Mouse (Mus musculus) MEL (cell line): ENCODE data around the gene Tap2. TPM values are rescaled to one million over a fixed set of nuclear protein-coding genes. Genes with fewer than 3 reads are reported as not detected.

ENCODE experiments used
- DNase-seq: peaks from one replicate; pipeline ENCODE4 v3.0.0; 2011; ENCODE audit warnings: low read depth, low spot score
- H3K27ac ChIP-seq: 2 replicates; pipeline ENCODE4 v1.5.1; 2012; ENCODE audit warnings: low read depth, mild to moderate bottlenecking, control low read depth, low read length, moderate library complexity; ENCODE audit not compliant: control insufficient read depth
- H3K27me3 ChIP-seq, 2 experiments: fragments of 150-350 bp in 1 of 2; sonication (generic) in 1 of 2; 2 replicates each; pipeline ENCODE4 v1.6.1; 2012; ENCODE audit warnings: low read length in 2 of 2, mild to moderate bottlenecking in 2 of 2, improper control_type of control experiment in 1 of 2, moderate library complexity in 1 of 2; ENCODE audit not compliant: insufficient read depth in 2 of 2, control insufficient read depth in 1 of 2
- H3K36me3 ChIP-seq, 2 experiments: 2 replicates each; pipeline ENCODE4 v1.6.1; 2012 to 2014; ENCODE audit warnings: low read length in 2 of 2, improper control_type of control experiment in 1 of 2, inconsistent platforms in 1 of 2, mild to moderate bottlenecking in 1 of 2; ENCODE audit not compliant: insufficient read depth in 2 of 2, control insufficient read depth in 1 of 2
- H3K4me1 ChIP-seq, 2 experiments: fragments of 150-350 bp in 1 of 2; sonication (generic) in 1 of 2; 2 replicates each; pipeline ENCODE4 v1.6.1; 2012; ENCODE audit warnings: low read length in 2 of 2, improper control_type of control experiment in 1 of 2, mild to moderate bottlenecking in 1 of 2; ENCODE audit not compliant: insufficient read depth in 2 of 2, control insufficient read depth in 1 of 2
- H3K4me3 ChIP-seq, 2 experiments: fragments of 150-350 bp in 1 of 2; sonication (generic) in 1 of 2; 2 replicates each; pipeline ENCODE4 v1.5.1; 2012; ENCODE audit warnings: low read depth in 2 of 2, low read length in 2 of 2, mild to moderate bottlenecking in 2 of 2, moderate library complexity in 2 of 2, control low read depth in 1 of 2, improper control_type of control experiment in 1 of 2; ENCODE audit not compliant: control insufficient read depth in 1 of 2, insufficient read depth in 1 of 2
- H3K79me2 ChIP-seq: 2 replicates; pipeline ENCODE4 v1.6.1; 2012; ENCODE audit warnings: mild to moderate bottlenecking, low read length, moderate library complexity; ENCODE audit not compliant: control insufficient read depth, poor library complexity, insufficient read depth
- H3K9ac ChIP-seq: 2 replicates; pipeline ENCODE4 v1.6.1; 2012; ENCODE audit warnings: low read depth, mild to moderate bottlenecking, control low read depth, low read length, moderate library complexity; ENCODE audit not compliant: control insufficient read depth, poor library complexity, severe bottlenecking
- H3K9me3 ChIP-seq: fragments of 150-350 bp; sonication (generic); replicated peaks from 2 replicates; pipeline ENCODE4 v1.6.1; 2012; ENCODE audit warnings: mild to moderate bottlenecking, low read length, improper control_type of control experiment, moderate library complexity; ENCODE audit not compliant: insufficient read depth
- BHLHE40 ChIP-seq: IDR thresholded peaks from 2 replicates; pipeline ENCODE4 v1.6.1; 2012; ENCODE audit warnings: low read depth, mild to moderate bottlenecking, inconsistent platforms, low read length, improper control_type of control experiment, borderline replicate concordance
- CHD1 ChIP-seq: IDR thresholded peaks from 2 replicates; pipeline ENCODE4 v1.6.1; 2012; ENCODE audit warnings: low read depth, mild to moderate bottlenecking, inconsistent platforms, low read length, improper control_type of control experiment
- CHD2 ChIP-seq: IDR thresholded peaks from 2 replicates; pipeline ENCODE4 v1.6.1; 2011; ENCODE audit warnings: low read length, improper control_type of control experiment
- CTCF ChIP-seq, 3 experiments: IDR thresholded peaks in 2 of 3; conservative IDR thresholded peaks in 1 of 3; 2 replicates each; pipeline ENCODE4 v1.5.1; 2011 to 2012; ENCODE audit warnings: low read length in 3 of 3, low read depth in 2 of 3, mild to moderate bottlenecking in 2 of 3, improper control_type of control experiment in 1 of 3, inconsistent platforms in 1 of 3, mixed read lengths in 1 of 3, moderate library complexity in 1 of 3; ENCODE audit not compliant: control insufficient read depth in 1 of 3, insufficient read depth in 1 of 3, poor library complexity in 1 of 3, severe bottlenecking in 1 of 3
- E2F4 ChIP-seq: IDR thresholded peaks from 2 replicates; pipeline ENCODE4 v1.6.1; 2011; ENCODE audit warnings: low read depth, low read length, improper control_type of control experiment, borderline replicate concordance
- ELF1 ChIP-seq: IDR thresholded peaks from 2 replicates; pipeline ENCODE4 v1.6.1; 2014; ENCODE audit warnings: low read depth, mild to moderate bottlenecking, inconsistent platforms, low read length, improper control_type of control experiment, moderate library complexity
- GATA1 ChIP-seq: IDR thresholded peaks from 2 replicates; pipeline ENCODE4 v1.6.1; 2011; ENCODE audit warnings: low read depth, low read length, improper control_type of control experiment
- HCFC1 ChIP-seq: IDR thresholded peaks from 2 replicates; pipeline ENCODE4 v1.6.1; 2012; ENCODE audit warnings: low read depth, mild to moderate bottlenecking, inconsistent platforms, low read length, improper control_type of control experiment, moderate library complexity
- JUND ChIP-seq: IDR thresholded peaks from 2 replicates; pipeline ENCODE4 v1.6.1; 2011; ENCODE audit warnings: low read depth, mild to moderate bottlenecking, improper control_type of control experiment, low read length
- KAT2A ChIP-seq: conservative IDR thresholded peaks from 2 replicates; pipeline ENCODE4 v1.6.1; 2012; ENCODE audit warnings: low read depth, low read length, improper control_type of control experiment, inconsistent platforms
- MAFK ChIP-seq: IDR thresholded peaks from 2 replicates; pipeline ENCODE4 v1.6.1; 2011; ENCODE audit warnings: low read depth, mild to moderate bottlenecking, low read length, improper control_type of control experiment, borderline replicate concordance
- MAX ChIP-seq: IDR thresholded peaks from 2 replicates; pipeline ENCODE4 v1.6.1; 2011; ENCODE audit warnings: low read length, improper control_type of control experiment
- MAZ ChIP-seq: IDR thresholded peaks from 2 replicates; pipeline ENCODE4 v1.6.1; 2012; ENCODE audit warnings: low read depth, mild to moderate bottlenecking, inconsistent platforms, low read length, improper control_type of control experiment
- MEF2A ChIP-seq: IDR thresholded peaks from 2 replicates; pipeline ENCODE4 v1.6.1; 2014; ENCODE audit warnings: low read depth, mild to moderate bottlenecking, inconsistent platforms, low read length, improper control_type of control experiment; ENCODE audit not compliant: poor library complexity, insufficient replicate concordance, severe bottlenecking; ENCODE audit errors: extremely low read depth
- MXI1 ChIP-seq: IDR thresholded peaks from 2 replicates; pipeline ENCODE4 v1.6.1; 2011; ENCODE audit warnings: mild to moderate bottlenecking, low read depth, low read length, improper control_type of control experiment
- MYB ChIP-seq: IDR thresholded peaks from 2 replicates; pipeline ENCODE4 v1.6.1; 2011; ENCODE audit warnings: mild to moderate bottlenecking, low read depth, low read length, improper control_type of control experiment
- MYC ChIP-seq: IDR thresholded peaks from 2 replicates; pipeline ENCODE4 v1.6.1; 2011; ENCODE audit warnings: low read depth, mild to moderate bottlenecking, low read length, improper control_type of control experiment, moderate library complexity
- NELFE ChIP-seq: IDR thresholded peaks from 2 replicates; pipeline ENCODE4 v1.6.1; 2011; ENCODE audit warnings: low read depth, low read length, improper control_type of control experiment
- NRF1 ChIP-seq: IDR thresholded peaks from 2 replicates; pipeline ENCODE4 v1.6.1; 2014; ENCODE audit warnings: low read depth, mild to moderate bottlenecking, inconsistent platforms, low read length, improper control_type of control experiment, moderate library complexity; ENCODE audit not compliant: poor library complexity, insufficient read depth, severe bottlenecking
- POLR2A ChIP-seq, 2 experiments: IDR thresholded peaks; 2 replicates each; pipeline ENCODE4 v1.6.1; 2011 to 2012; ENCODE audit warnings: low read length in 2 of 2, mild to moderate bottlenecking in 2 of 2, control low read depth in 1 of 2, improper control_type of control experiment in 1 of 2, low read depth in 1 of 2, moderate library complexity in 1 of 2; ENCODE audit not compliant: control insufficient read depth in 1 of 2, insufficient read depth in 1 of 2, poor library complexity in 1 of 2
- POLR2AphosphoS5 ChIP-seq: IDR thresholded peaks from 2 replicates; pipeline ENCODE4 v1.6.1; 2012; ENCODE audit warnings: low read depth, borderline replicate concordance, mild to moderate bottlenecking, inconsistent platforms, low read length, moderate library complexity, mixed read lengths
- SIN3A ChIP-seq: IDR thresholded peaks from 2 replicates; pipeline ENCODE4 v1.6.1; 2012; ENCODE audit warnings: low read length, improper control_type of control experiment, inconsistent platforms
- SMC3 ChIP-seq: IDR thresholded peaks from 2 replicates; pipeline ENCODE4 v1.6.1; 2011; ENCODE audit warnings: low read depth, low read length, improper control_type of control experiment
- TCF12 ChIP-seq: IDR thresholded peaks from 2 replicates; pipeline ENCODE4 v1.6.1; 2014; ENCODE audit warnings: low read depth, mild to moderate bottlenecking, inconsistent platforms, low read length, improper control_type of control experiment, moderate library complexity
- UBTF ChIP-seq: IDR thresholded peaks from 2 replicates; pipeline ENCODE4 v1.6.1; 2012; ENCODE audit warnings: low read depth, mild to moderate bottlenecking, inconsistent platforms, low read length, improper control_type of control experiment, moderate library complexity, borderline replicate concordance; ENCODE audit not compliant: insufficient read depth
- USF1 ChIP-seq: IDR thresholded peaks from 2 replicates; pipeline ENCODE4 v1.6.1; 2014; ENCODE audit warnings: low read depth, mild to moderate bottlenecking, inconsistent platforms, low read length, improper control_type of control experiment, moderate library complexity
- USF2 ChIP-seq, 2 experiments: IDR thresholded peaks; 2 replicates each; pipeline ENCODE4 v1.6.1; 2011 to 2012; ENCODE audit warnings: improper control_type of control experiment in 2 of 2, low read length in 2 of 2, borderline replicate concordance in 1 of 2, inconsistent platforms in 1 of 2, low read depth in 1 of 2, mild to moderate bottlenecking in 1 of 2; ENCODE audit not compliant: insufficient read depth in 1 of 2
- ZMIZ1 ChIP-seq: IDR thresholded peaks from 2 replicates; pipeline ENCODE4 v1.6.1; 2012; ENCODE audit warnings: low read depth, mild to moderate bottlenecking, inconsistent platforms, low read length, improper control_type of control experiment, moderate library complexity
- ZNF384 ChIP-seq: IDR thresholded peaks from 2 replicates; pipeline ENCODE4 v1.6.1; 2012; ENCODE audit warnings: low read depth, mild to moderate bottlenecking, inconsistent platforms, low read length, improper control_type of control experiment
- polyA plus RNA-seq, 2 experiments: library from polyadenylated mRNA; stranded (reverse) in 1 of 2; unstranded in 1 of 2; fragments of >175 nt in 1 of 2; fragments of >200 nt in 1 of 2; gene quantifications; 2 replicates each; pipeline versions ENCODE4 v1.2.1 to v1.2.4; 2012; ENCODE audit warnings: low replicate concordance in 2 of 2, low read depth in 1 of 2; ENCODE audit not compliant: insufficient read length in 2 of 2, insufficient read depth in 1 of 2, missing spikeins in 1 of 2
- total RNA-seq: library from RNA; depleted of rRNA; stranded (reverse); fragments of 300-350 nt; gene quantifications from 2 replicates; pipeline ENCODE4 v1.2.3, GENCODE M21; 2012

Gene Tap2
- total and polyA plus RNA-seq, 3 experiments, result 48.5 to 63.0 TPM; not detected in 1

DNA sequence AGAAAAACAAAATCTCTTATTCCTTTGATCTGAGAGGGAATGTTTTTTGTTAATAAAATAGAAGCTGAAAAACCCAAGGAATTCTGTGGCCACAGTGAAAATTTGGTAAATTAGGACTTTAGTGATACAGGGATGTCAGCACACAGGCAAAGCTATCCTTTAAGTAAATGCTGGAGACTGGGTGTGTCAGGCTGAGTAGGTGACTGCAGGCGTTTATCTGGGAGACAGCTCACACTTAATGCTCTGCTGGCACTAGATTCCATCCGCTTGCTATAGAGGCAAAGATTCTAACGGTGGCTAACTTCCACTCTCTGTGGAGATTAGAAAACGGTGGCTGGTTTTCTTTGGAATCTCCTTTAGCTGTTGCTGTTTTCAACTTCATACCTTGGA lies 32.8 kb upstream of the Tap2 start:
- Histone ChIP-seq H3K36me3 (peaks cover 0 to 3% of the 10 kb centered on the region in 2 experiments; a peak in 2 of 4 replicates), H3K9me3 (no peaks in the 10 kb centered on the region), H3K9ac (no peak overlapping the region), H3K4me3 (no peak overlapping the region), H3K27me3 (no peaks in the 10 kb centered on the region), H3K4me1 (0 out of 4 replicates have a peak, but pooled peaks cover 0 to 3% of the 10 kb centered on the region in 2 experiments), H3K79me2 (no peaks in the 10 kb centered on the region), H3K27ac (no peak overlapping the region; the same call in 1 of the 2 replicates)
- no peak for DNase-seq
- TF ChIP-seq JUND, result no peak
- TF ChIP-seq UBTF, result no peak
- TF ChIP-seq HCFC1, result no peak
- no peak for TF ChIP-seq NELFE
- TF ChIP-seq NRF1, result no peak

DNA sequence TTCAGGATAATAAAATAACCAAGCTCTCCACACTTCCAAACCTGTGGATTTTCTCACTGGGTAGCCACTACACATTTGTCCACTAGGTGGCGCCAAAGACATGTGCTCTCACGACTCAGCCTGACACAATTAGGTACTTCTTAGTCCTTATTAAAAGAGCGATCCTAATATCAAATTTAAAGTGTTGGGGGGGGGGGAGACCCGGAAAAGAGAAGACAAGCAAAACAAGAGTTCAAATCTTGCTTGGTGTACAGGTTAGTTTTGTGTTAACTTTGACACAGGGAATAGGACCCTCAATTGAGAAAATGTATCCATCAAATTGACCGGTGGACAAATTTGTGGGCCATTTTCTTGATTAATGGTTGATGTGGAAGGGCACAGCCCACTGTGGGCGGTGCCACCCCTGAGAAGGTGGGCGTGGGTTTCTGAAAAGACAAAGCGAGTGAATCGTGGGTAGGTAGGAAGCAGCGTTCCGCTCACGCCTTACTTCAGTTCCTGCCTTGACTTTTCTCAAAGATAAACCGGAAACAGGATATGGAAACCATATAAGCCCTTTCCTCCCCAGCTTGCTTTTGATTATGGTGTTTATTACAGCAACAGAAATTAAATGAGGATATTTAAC lies 32.3 kb upstream of the Tap2 start:
- Histone ChIP-seq H3K9ac (peak overlapping the region; percentile 63), H3K9me3 (no peaks in the 10 kb centered on the region), H3K79me2 (no peaks in the 10 kb centered on the region), H3K4me1 (0 out of 4 replicates have a peak, but pooled peaks cover 0 to 3% of the 10 kb centered on the region in 2 experiments), H3K27ac (peak overlapping the region; percentile 83), H3K27me3 (no peaks in the 10 kb centered on the region), H3K36me3 (peaks cover 0 to 3% of the 10 kb centered on the region in 2 experiments; a peak in 2 of 4 replicates), H3K4me3 (peak overlapping the region; percentile 59 to 75)
- peak; percentile 95 for DNase-seq
- TF ChIP-seq ZNF384 (0 out of 2 replicates have a peak, but pooled peaks have one; percentile 35), JUND (peak; percentile 53; the same call in 1 of the 2 replicates), CHD1 (no peak), UBTF (no peak), MYB (no peak), CTCF (IDR thresholded peaks at IDR 0.05 in 2 of 3, conservative IDR thresholded peaks at IDR 0.05 in 1 of 3; ENCODE audit: control insufficient read depth in 1 of 3, insufficient read depth in 1 of 3, low read depth in 2 of 3, low read length in 3 of 3, poor library complexity in 1 of 3, severe bottlenecking in 1 of 3) (peak; percentile 82 to 97 (median 84)), MAZ (peak; percentile 68; the same call in 1 of the 2 replicates), SIN3A (peak; percentile 87), MAFK (no peak), USF2 (IDR thresholded peaks at IDR 0.05; ENCODE audit: borderline replicate concordance in 1 of 2, insufficient read depth in 1 of 2, low read depth in 1 of 2, low read length in 2 of 2) (no peak), ZMIZ1 (0 out of 2 replicates have a peak, but pooled peaks have one; percentile 35), SMC3 (peak; percentile 95), ELF1 (peak; percentile 77), MXI1 (peak; percentile 57), HCFC1 (peak; percentile 44), MAX (no peak; the same call in 1 of the 2 replicates), E2F4 (no peak), BHLHE40 (no peak), POLR2A (IDR thresholded peaks at IDR 0.05; ENCODE audit: control insufficient read depth in 1 of 2, insufficient read depth in 1 of 2, low read depth in 1 of 2, low read length in 2 of 2, poor library complexity in 1 of 2) (peak in 1 of 2 experiments; percentile 66; a peak in 2 of 4 replicates), MEF2A (no peak), USF1 (no peak), GATA1 (no peak), KAT2A (0 out of 2 replicates have a peak, but pooled peaks have one; percentile 18), POLR2AphosphoS5 (no peak), CHD2 (peak; percentile 53), TCF12 (0 out of 2 replicates have a peak, but pooled peaks have one; percentile 15), MYC (peak; percentile 61)
